In genomic region chrX:51076744-51077143, GRCm38 (mm10) we compare ENCODE assay signal across 9 mouse cellular contexts. TPM values are rescaled to one million over a fixed set of nuclear protein-coding genes. Genes with fewer than 3 reads are reported as not detected.
DNase-seq lines count a peak whose midpoint lies in the region; ATAC-seq and TF ChIP-seq lines count a peak whose summit lies in the region.
"Had no signal": no experiment of that assay in that cellular context is flagged by ENCODE, and none has a peak within 500 bp of the region (broad histone marks: within the 10 kb centered on the region; RNA-seq: fewer than 3 reads in every experiment).

No protein-coding gene starts in this region.

- no peaks in the 10 kb centered on the region for H3K9me3 ChIP-seq in forebrain, postnatal 0 days (ENCODE audit: low read length)
- no peaks in the 10 kb centered on the region for H3K9me3 ChIP-seq in forebrain, embryonic 12.5 days
- no peaks in the 10 kb centered on the region for H3K9me3 ChIP-seq in midbrain, embryonic 11.5 days (ENCODE audit: control insufficient read depth, low read length)
- no peaks in the 10 kb centered on the region for H3K9me3 ChIP-seq in midbrain, embryonic 15.5 days
- H3K9me3 ChIP-seq: neural tube, embryonic 12.5 days had no signal

- no peak overlapping the region for H3K4me2 ChIP-seq in forebrain, postnatal 0 days (ENCODE audit: low read depth)
- no peak overlapping the region for H3K4me2 ChIP-seq in forebrain, embryonic 12.5 days
- H3K4me2 ChIP-seq in midbrain, embryonic 11.5 days = no peak overlapping the region
- no peak overlapping the region for H3K4me2 ChIP-seq in midbrain, embryonic 15.5 days
- H3K4me2 ChIP-seq: neural tube, embryonic 12.5 days had no signal

- H3K9ac ChIP-seq in forebrain, postnatal 0 days = no peak overlapping the region
- no peak overlapping the region for H3K9ac ChIP-seq in forebrain, embryonic 12.5 days
- H3K9ac ChIP-seq in midbrain, embryonic 11.5 days (ENCODE audit: low read length) = no peak overlapping the region
- no peak overlapping the region for H3K9ac ChIP-seq in midbrain, embryonic 15.5 days
- H3K9ac ChIP-seq: neural tube, embryonic 12.5 days had no signal

- no peaks in the 10 kb centered on the region for H3K27me3 ChIP-seq in forebrain, postnatal 0 days (ENCODE audit: insufficient read depth, low read length)
- no peaks in the 10 kb centered on the region for H3K27me3 ChIP-seq in forebrain, embryonic 12.5 days
- no peaks in the 10 kb centered on the region for H3K27me3 ChIP-seq in midbrain, embryonic 11.5 days (ENCODE audit: control insufficient read depth, insufficient read depth, low read length)
- no peaks in the 10 kb centered on the region for H3K27me3 ChIP-seq in midbrain, embryonic 15.5 days (replicated peaks)
- H3K27me3 ChIP-seq: neural tube, embryonic 12.5 days had no signal

- H3K4me3 ChIP-seq in forebrain, postnatal 0 days (ENCODE audit: low read depth, low read length) = no peak overlapping the region
- H3K4me3 ChIP-seq in forebrain, embryonic 12.5 days (replicated peaks) = no peak overlapping the region
- no peak overlapping the region for H3K4me3 ChIP-seq in midbrain, embryonic 11.5 days (ENCODE audit: low read depth, low read length)
- no peak overlapping the region for H3K4me3 ChIP-seq in midbrain, embryonic 15.5 days
- H3K4me3 ChIP-seq in embryonic fibroblast, embryonic 13.5 days (ENCODE audit: insufficient read depth, low read length) = no peak overlapping the region
- H3K4me3 ChIP-seq: neural tube, embryonic 12.5 days had no signal

- H3K27ac ChIP-seq in forebrain, postnatal 0 days (ENCODE audit: low read depth, low read length) = no peak overlapping the region
- H3K27ac ChIP-seq in forebrain, embryonic 12.5 days = no peak overlapping the region
- H3K27ac ChIP-seq in midbrain, embryonic 11.5 days (ENCODE audit: low read depth, low read length) = no peak overlapping the region
- H3K27ac ChIP-seq in midbrain, embryonic 15.5 days = no peak overlapping the region
- H3K27ac ChIP-seq in embryonic fibroblast, embryonic 13.5 days (ENCODE audit: insufficient read depth, low read length) = no peak overlapping the region
- H3K27ac ChIP-seq: neural tube, embryonic 12.5 days had no signal

- ATAC-seq in forebrain, postnatal 0 days = no peak
- no peak for ATAC-seq in forebrain, embryonic 12.5 days (ENCODE audit: low FRiP score)
- ATAC-seq in midbrain, embryonic 11.5 days (ENCODE audit: low FRiP score) = no peak
- no peak for ATAC-seq in midbrain, embryonic 15.5 days (replicated peaks)
- ATAC-seq in neutrophil, adult 5-6 weeks (ENCODE audit: extremely low read depth, insufficient number of reproducible peaks, low FRiP score, poor library complexity, severe bottlenecking) = peak; percentile 58; the same call in 1 of the 2 replicates

- WGBS in forebrain, postnatal 0 days = 36% methylated on average over 3 of the region's 3 CpGs
- 28% methylated on average over 3 of the region's 3 CpGs for WGBS in forebrain, embryonic 12.5 days
- WGBS in midbrain, embryonic 11.5 days = 33% methylated on average over 3 of the region's 3 CpGs
- 38% methylated on average over 3 of the region's 3 CpGs for WGBS in midbrain, embryonic 15.5 days

- peak; percentile 36; the same call in 1 of the 2 replicates for TF ChIP-seq CTCF in forebrain, postnatal 0 days (IDR thresholded peaks at IDR 0.05; ENCODE audit: low read depth)
- TF ChIP-seq CTCF in embryonic fibroblast, embryonic 13.5 days (IDR thresholded peaks at IDR 0.05; ENCODE audit: borderline replicate concordance, insufficient read depth, low read length) = peak; percentile 14; the same call in 1 of the 2 replicates

- no peaks in the 10 kb centered on the region for H3K4me1 ChIP-seq in forebrain, postnatal 0 days (ENCODE audit: insufficient read depth)
- H3K4me1 ChIP-seq in forebrain, embryonic 12.5 days = no peaks in the 10 kb centered on the region
- no peaks in the 10 kb centered on the region for H3K4me1 ChIP-seq in midbrain, embryonic 11.5 days (ENCODE audit: control insufficient read depth, insufficient read depth, low read length)
- no peaks in the 10 kb centered on the region for H3K4me1 ChIP-seq in midbrain, embryonic 15.5 days
- no peaks in the 10 kb centered on the region for H3K4me1 ChIP-seq in embryonic fibroblast, embryonic 13.5 days (ENCODE audit: control insufficient read depth, insufficient read depth, low read length)
- H3K4me1 ChIP-seq: neural tube, embryonic 12.5 days had no signal

- H3K36me3 ChIP-seq in forebrain, postnatal 0 days (ENCODE audit: insufficient read depth) = no peaks in the 10 kb centered on the region
- no peaks in the 10 kb centered on the region for H3K36me3 ChIP-seq in forebrain, embryonic 12.5 days (replicated peaks)
- no peaks in the 10 kb centered on the region for H3K36me3 ChIP-seq in midbrain, embryonic 11.5 days (ENCODE audit: control insufficient read depth, insufficient read depth, low read length)
- H3K36me3 ChIP-seq in midbrain, embryonic 15.5 days (replicated peaks) = no peaks in the 10 kb centered on the region
- H3K36me3 ChIP-seq: neural tube, embryonic 12.5 days had no signal

- TF ChIP-seq POLR2A in embryonic fibroblast, embryonic 13.5 days (IDR thresholded peaks at IDR 0.05; ENCODE audit: low read depth, low read length) = no peak

- peak; percentile 21 for DNase-seq in forebrain, postnatal 0 days
- peak; percentile 84 for DNase-seq in midbrain, embryonic 11.5 days (ENCODE audit: low spot score, missing footprints)
- DNase-seq in MEL-GATA-1-ER (ENCODE audit: extremely low read depth, low read depth) = peak; percentile 20
- no peak for DNase-seq in gastrocnemius, postnatal 36 days

- intact Hi-C loops in gastrocnemius, postnatal 36 days (cut with DNase I) = no loop called here

RNA-seq across cellular contexts. Expression of gene Rap2c, which starts 58.9 kb away (rescaled TPM):
- total RNA-seq in forebrain, postnatal 0 days (2014; rRNA removed) = 24.2 and 28.4 TPM in 2 replicates
- polyA plus RNA-seq in forebrain, postnatal 0 days (2015; fragmentation: Nextera tagmentation; extraction: Ambion mirVana) = 9.7 and 9.9 TPM in 2 replicates
- polyA plus RNA-seq in forebrain, embryonic 12.5 days (2016; fragmentation: Nextera tagmentation; extraction: Ambion mirVana) = 22.9 and 23.2 TPM in 2 replicates
- polyA plus RNA-seq in midbrain, embryonic 11.5 days (2014; fragmentation: Nextera tagmentation; extraction: Ambion mirVana) = 24.1 and 26.9 TPM in 2 replicates
- polyA plus RNA-seq in midbrain, embryonic 15.5 days (2015; fragmentation: Nextera tagmentation; extraction: Ambion mirVana) = 10.8 and 12.0 TPM in 2 replicates
- polyA plus RNA-seq in embryonic fibroblast, embryonic 13.5 days (2011; ENCODE audit: insufficient read length, low read depth, missing spikeins) = 46.9 and 50.2 TPM in 2 replicates
- 64.1 and 69.2 TPM in 2 replicates for total RNA-seq in neutrophil, adult 5-6 weeks (2017)
- total RNA-seq in gastrocnemius, postnatal 36 days (2021) = 10 to 100 TPM; 20.6 to 21.0 TPM

Comparison
In these comparisons a context has a peak if more than half of its experiments do, and no peak if none do; other contexts are left out.
1. DNase-seq: peak in forebrain, postnatal 0 days (single experiment), midbrain, embryonic 11.5 days (single experiment) and MEL-GATA-1-ER (single experiment); none in gastrocnemius, postnatal 36 days (0 of 2).